Mouse (Mus musculus): Measurements from ENCODE around the gene Dnaic2.

- TF ChIP-seq MYOG (IDR thresholded peaks at IDR 0.05; ENCODE audit: control insufficient read depth in 1 of 3, insufficient read depth in 1 of 3, insufficient read length in 2 of 3, low read depth in 2 of 3), result no peak
- no peak for TF ChIP-seq POLR2A (IDR thresholded peaks at IDR 0.05; ENCODE audit: insufficient read length, low read depth)
- TF ChIP-seq E2F4 (IDR thresholded peaks at IDR 0.05; ENCODE audit: insufficient read depth), result no peak
- no peak for TF ChIP-seq MYOD1 (IDR thresholded peaks at IDR 0.05; ENCODE audit: control insufficient read depth in 1 of 3, insufficient read length in 2 of 3, low read depth in 2 of 3)
- no peak for TF ChIP-seq USF1 (IDR thresholded peaks at IDR 0.05; ENCODE audit: low read depth)
These were observed 52.9 kb downstream of the Dnaic2 start for GRCm38 (mm10) chr11:114780076-114780475.

All from myocyte (in vitro differentiated cells).